Mouse (Mus musculus): ENCODE data around the gene Ap3m1. TPM values are rescaled to one million over a fixed set of nuclear protein-coding genes. Genes with fewer than 3 reads are reported as not detected.

Ap3m1 gene
- polyA plus RNA-seq, 1 experiment from 2014 or later, result 33.4 TPM

DNA sequence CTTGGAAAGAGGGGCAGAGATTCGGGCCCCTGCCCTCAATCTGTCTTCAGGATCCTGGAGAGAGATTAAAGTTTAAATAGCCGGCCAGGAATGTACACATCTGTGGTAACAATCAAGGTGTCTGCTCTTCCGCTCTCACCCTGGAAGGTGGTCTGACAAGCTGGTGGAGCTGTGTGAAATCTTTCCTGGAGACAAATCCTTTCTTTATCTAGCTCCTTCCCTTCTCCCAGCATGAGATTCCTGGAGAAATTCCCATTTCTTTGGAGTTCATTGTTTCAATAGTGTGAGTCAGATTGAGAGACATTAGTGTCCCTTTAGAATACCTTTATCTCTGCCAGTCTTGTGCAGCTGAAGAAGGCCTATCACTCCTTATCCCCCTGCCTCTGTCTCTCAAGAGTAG lies 36.4 kb upstream of the Ap3m1 start:
- peaks cover 7% of the 10 kb centered on the region for H3K36me3 ChIP-seq (ENCODE audit: control insufficient read depth, insufficient read depth)
- no peak overlapping the region for H3K4me3 ChIP-seq (ENCODE audit: low read depth, low read length)
- H3K9me3 ChIP-seq (replicated peaks; ENCODE audit: control insufficient read depth, low read length), result no peaks in the 10 kb centered on the region
- ATAC-seq (ENCODE audit: low read depth), result no peak
- H3K27me3 ChIP-seq (ENCODE audit: control insufficient read depth, insufficient read depth, low read depth, low read length), result no peaks in the 10 kb centered on the region
- WGBS (ENCODE audit: insufficient replicate concordance), result 54% methylated on average over 3 of the region's 3 CpGs
- no peak overlapping the region for H3K9ac ChIP-seq (ENCODE audit: low read depth, low read length)
- no peak overlapping the region for H3K27ac ChIP-seq (ENCODE audit: low read length)
- no peak overlapping the region for H3K4me2 ChIP-seq (ENCODE audit: low read depth, low read length)
- peaks cover 33% of the 10 kb centered on the region for H3K4me1 ChIP-seq (ENCODE audit: control insufficient read depth, low read depth, low read length)

DNA sequence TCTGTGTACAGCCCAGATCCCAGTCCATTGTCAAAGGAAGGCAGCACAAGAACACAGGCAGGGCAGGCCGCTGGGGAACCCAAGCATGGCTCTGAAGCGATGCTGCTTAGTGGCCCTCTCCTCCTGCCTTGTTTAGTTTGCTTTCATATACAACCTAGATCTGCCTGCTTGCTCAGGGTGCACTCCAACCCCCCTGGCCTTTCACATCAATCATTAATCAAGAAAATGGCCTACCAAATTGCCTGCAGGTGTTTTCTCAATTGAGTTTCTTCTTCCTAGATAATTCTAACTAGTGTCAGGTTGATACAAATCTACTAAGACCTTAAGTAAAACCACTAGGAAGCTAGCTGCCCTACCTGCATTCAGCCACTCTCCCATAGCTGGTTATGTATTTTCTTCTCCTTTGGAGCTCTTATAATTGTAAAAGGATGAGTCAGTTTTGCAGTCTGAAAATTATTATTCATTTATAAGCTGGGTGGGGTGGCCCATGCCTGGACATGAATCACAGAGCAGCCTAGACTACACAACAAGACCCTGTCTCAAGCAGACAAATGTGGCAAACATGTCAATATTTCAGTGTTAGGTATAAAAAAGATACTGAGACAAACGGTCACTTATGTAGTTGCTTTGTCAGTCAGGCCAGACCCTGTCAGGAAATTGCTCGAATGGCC lies 35.2 kb upstream of the Ap3m1 start:
- Histone ChIP-seq H3K4me2 (ENCODE audit: low read depth, low read length) (no peak overlapping the region), H3K27me3 (ENCODE audit: control insufficient read depth, insufficient read depth, low read depth, low read length) (no peaks in the 10 kb centered on the region), H3K4me3 (ENCODE audit: low read depth, low read length) (no peak overlapping the region), H3K4me1 (ENCODE audit: control insufficient read depth, low read depth, low read length) (peaks cover 33% of the 10 kb centered on the region), H3K9ac (ENCODE audit: low read depth, low read length) (no peak overlapping the region), H3K27ac (ENCODE audit: low read length) (no peak overlapping the region; the same call in 1 of the 2 replicates), H3K36me3 (ENCODE audit: control insufficient read depth, insufficient read depth) (peaks cover 5% of the 10 kb centered on the region), H3K9me3 (replicated peaks; ENCODE audit: control insufficient read depth, low read length) (no peaks in the 10 kb centered on the region)
- 61% methylated on average over 4 of the region's 4 CpGs for whole genome bisulfite sequencing (ENCODE audit: insufficient replicate concordance)
- ATAC-seq (ENCODE audit: low read depth), result peak; percentile 43; the same call in 1 of the 2 replicates

DNA sequence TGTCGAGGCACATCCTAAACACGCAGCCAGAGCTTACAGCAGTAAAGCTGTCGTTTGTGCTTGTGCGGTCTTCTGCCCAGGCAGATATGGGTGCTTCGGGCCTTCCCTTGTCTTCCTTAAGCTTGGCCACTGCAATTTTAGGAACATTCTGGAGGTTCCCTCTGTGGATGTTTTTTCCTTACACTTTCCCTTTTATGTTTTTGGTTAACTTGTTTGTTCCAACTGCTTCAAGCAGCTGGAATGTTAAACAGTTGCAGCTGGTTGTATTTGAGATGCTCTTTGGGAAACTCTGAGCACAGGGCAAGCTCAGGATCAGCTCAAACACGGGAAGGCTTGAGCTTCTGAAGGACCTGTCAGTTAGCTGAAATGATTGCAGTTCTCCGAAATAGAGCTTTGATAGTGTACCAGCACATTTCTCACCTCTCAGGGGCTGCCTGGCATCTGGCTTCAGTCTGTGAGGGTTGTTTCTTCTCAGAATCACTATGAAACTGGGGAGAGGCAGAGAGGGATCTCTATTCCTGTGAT lies 34.6 kb upstream of the Ap3m1 start:
- Histone ChIP-seq H3K4me3 (ENCODE audit: low read depth, low read length) (no peak overlapping the region), H3K36me3 (ENCODE audit: control insufficient read depth, insufficient read depth) (peaks cover under 1% of the 10 kb centered on the region; the same call in 1 of the 2 replicates), H3K9me3 (replicated peaks; ENCODE audit: control insufficient read depth, low read length) (no peaks in the 10 kb centered on the region), H3K4me2 (ENCODE audit: low read depth, low read length) (no peak overlapping the region), H3K4me1 (ENCODE audit: control insufficient read depth, low read depth, low read length) (peaks cover 33% of the 10 kb centered on the region), H3K9ac (ENCODE audit: low read depth, low read length) (no peak overlapping the region), H3K27me3 (ENCODE audit: control insufficient read depth, insufficient read depth, low read depth, low read length) (no peaks in the 10 kb centered on the region), H3K27ac (ENCODE audit: low read length) (peak overlapping the region; percentile 29; the same call in 1 of the 2 replicates)
- ATAC-seq (ENCODE audit: low read depth), result no peak
- 48% methylated on average over 7 of the region's 7 CpGs for WGBS (ENCODE audit: insufficient replicate concordance)

DNA sequence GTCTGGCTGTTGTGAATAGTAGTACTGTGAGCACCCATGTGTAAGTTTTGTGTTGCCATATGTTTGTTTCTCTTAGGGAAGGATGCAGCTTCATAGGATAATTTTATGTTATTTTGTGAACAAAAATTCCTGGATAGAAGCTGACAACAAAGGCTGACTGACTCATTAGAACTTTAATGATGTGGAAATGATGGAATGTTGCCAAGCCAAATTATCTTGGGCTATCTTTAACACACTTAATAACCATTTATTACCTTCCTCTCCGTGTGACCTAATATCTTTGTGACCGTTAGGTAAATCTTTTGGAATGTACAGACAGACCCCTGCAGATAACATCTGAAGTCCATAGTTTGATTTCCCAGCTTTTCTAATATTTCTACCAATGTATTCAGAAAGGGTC lies 33.8 kb upstream of the Ap3m1 start:
- Histone ChIP-seq H3K36me3 (ENCODE audit: control insufficient read depth, insufficient read depth) (no peaks in the 10 kb centered on the region), H3K27ac (ENCODE audit: low read length) (no peak overlapping the region), H3K9me3 (replicated peaks; ENCODE audit: control insufficient read depth, low read length) (no peaks in the 10 kb centered on the region), H3K4me3 (ENCODE audit: low read depth, low read length) (no peak overlapping the region), H3K9ac (ENCODE audit: low read depth, low read length) (no peak overlapping the region), H3K4me2 (ENCODE audit: low read depth, low read length) (no peak overlapping the region), H3K4me1 (ENCODE audit: control insufficient read depth, low read depth, low read length) (peaks cover 33% of the 10 kb centered on the region), H3K27me3 (ENCODE audit: control insufficient read depth, insufficient read depth, low read depth, low read length) (no peaks in the 10 kb centered on the region)
- no peak for ATAC-seq (ENCODE audit: low read depth)
- WGBS (ENCODE audit: insufficient replicate concordance), result 46% methylated on average over 2 of the region's 2 CpGs

DNA sequence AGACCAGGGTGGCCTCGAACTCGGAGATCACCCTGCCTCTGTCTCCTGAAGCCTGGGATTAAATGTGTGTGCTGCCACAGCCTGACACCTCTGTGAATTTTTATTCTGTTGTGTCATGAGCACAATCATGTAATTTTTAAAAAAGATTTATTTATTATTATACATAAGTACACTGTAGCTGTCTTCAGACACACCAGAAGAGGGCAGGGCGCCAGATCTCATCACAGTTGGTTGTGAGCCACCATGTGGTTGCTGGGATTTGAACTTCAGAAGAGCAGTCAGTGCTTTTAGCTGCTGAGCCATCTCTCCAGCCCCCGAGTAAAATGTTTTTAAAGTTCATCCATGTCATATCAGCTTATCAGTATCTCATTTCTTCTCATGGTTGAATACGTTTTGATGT lies 33.4 kb upstream of the Ap3m1 start:
- H3K27ac ChIP-seq (ENCODE audit: low read length), result no peak overlapping the region
- no peaks in the 10 kb centered on the region for H3K9me3 ChIP-seq (replicated peaks; ENCODE audit: control insufficient read depth, low read length)
- no peak for ATAC-seq (ENCODE audit: low read depth)
- H3K4me3 ChIP-seq (ENCODE audit: low read depth, low read length), result no peak overlapping the region
- no peak overlapping the region for H3K9ac ChIP-seq (ENCODE audit: low read depth, low read length)
- WGBS (ENCODE audit: insufficient replicate concordance), result 58% methylated on average over 5 of the region's 5 CpGs
- H3K4me2 ChIP-seq (ENCODE audit: low read depth, low read length), result no peak overlapping the region
- H3K27me3 ChIP-seq (ENCODE audit: control insufficient read depth, insufficient read depth, low read depth, low read length), result no peaks in the 10 kb centered on the region
- peaks cover 37% of the 10 kb centered on the region for H3K4me1 ChIP-seq (ENCODE audit: control insufficient read depth, low read depth, low read length)
- H3K36me3 ChIP-seq (ENCODE audit: control insufficient read depth, insufficient read depth), result no peaks in the 10 kb centered on the region

DNA sequence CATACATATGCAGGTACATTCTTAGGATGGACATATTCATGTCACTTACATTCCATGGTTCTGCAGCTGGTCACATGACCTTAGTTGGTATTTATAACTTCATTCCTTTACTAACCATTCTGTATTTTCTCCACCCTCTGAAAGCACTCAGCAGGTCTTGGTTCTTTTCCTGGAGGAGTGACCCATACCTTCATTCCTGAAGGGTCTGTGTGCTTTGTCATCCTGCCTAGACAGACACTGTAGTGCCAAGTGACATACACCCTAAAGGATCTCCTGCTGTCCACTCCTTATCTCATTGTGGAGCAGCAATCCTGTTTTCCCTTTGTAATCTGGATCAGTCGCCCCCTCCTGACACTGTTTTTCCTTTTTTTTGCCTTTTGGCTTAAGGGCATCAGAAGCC lies 30.5 kb upstream of the Ap3m1 start:
- ATAC-seq (ENCODE audit: low read depth), result no peak
- H3K9me3 ChIP-seq (replicated peaks; ENCODE audit: control insufficient read depth, low read length), result no peaks in the 10 kb centered on the region
- no peak overlapping the region for H3K4me3 ChIP-seq (ENCODE audit: low read depth, low read length)
- no peaks in the 10 kb centered on the region for H3K27me3 ChIP-seq (ENCODE audit: control insufficient read depth, insufficient read depth, low read depth, low read length)
- no peaks in the 10 kb centered on the region for H3K36me3 ChIP-seq (ENCODE audit: control insufficient read depth, insufficient read depth)
- WGBS (ENCODE audit: insufficient replicate concordance), result 33% methylated on average over 1 of the region's 1 CpGs
- no peak overlapping the region for H3K9ac ChIP-seq (ENCODE audit: low read depth, low read length)
- H3K27ac ChIP-seq (ENCODE audit: low read length), result no peak overlapping the region
- peaks cover 28% of the 10 kb centered on the region for H3K4me1 ChIP-seq (ENCODE audit: control insufficient read depth, low read depth, low read length)
- no peak overlapping the region for H3K4me2 ChIP-seq (ENCODE audit: low read depth, low read length)

DNA sequence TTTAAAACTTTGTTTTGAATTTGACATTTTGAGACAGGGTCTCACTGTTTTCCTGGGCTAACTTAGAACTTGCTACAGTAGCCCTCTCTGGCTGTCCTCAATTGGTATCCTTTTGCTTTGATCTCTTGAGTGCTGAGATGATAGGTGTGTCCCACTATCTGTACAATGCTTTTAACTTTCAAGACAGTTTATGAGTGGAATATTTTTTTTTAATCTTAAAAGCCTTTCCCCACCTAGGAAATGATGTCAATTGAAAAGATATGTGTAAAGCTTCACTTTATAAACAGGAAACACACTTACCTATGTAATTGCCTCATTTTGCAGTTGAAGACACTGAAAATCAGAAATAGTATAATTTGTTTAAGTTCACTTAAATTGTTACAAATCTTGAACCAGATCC lies 26.2 kb upstream of the Ap3m1 start:
- ATAC-seq (ENCODE audit: low read depth), result no peak
- Histone ChIP-seq H3K4me3 (ENCODE audit: low read depth, low read length) (no peak overlapping the region), H3K9ac (ENCODE audit: low read depth, low read length) (peak overlapping the region; percentile 41; the same call in 1 of the 2 replicates), H3K27ac (ENCODE audit: low read length) (peak overlapping the region; percentile 48; the same call in 1 of the 2 replicates), H3K9me3 (replicated peaks; ENCODE audit: control insufficient read depth, low read length) (no peaks in the 10 kb centered on the region), H3K36me3 (ENCODE audit: control insufficient read depth, insufficient read depth) (no peaks in the 10 kb centered on the region), H3K27me3 (ENCODE audit: control insufficient read depth, insufficient read depth, low read depth, low read length) (no peaks in the 10 kb centered on the region), H3K4me2 (ENCODE audit: low read depth, low read length) (peak overlapping the region; percentile 90; the same call in 1 of the 2 replicates), H3K4me1 (ENCODE audit: control insufficient read depth, low read depth, low read length) (peaks cover 41% of the 10 kb centered on the region)

DNA sequence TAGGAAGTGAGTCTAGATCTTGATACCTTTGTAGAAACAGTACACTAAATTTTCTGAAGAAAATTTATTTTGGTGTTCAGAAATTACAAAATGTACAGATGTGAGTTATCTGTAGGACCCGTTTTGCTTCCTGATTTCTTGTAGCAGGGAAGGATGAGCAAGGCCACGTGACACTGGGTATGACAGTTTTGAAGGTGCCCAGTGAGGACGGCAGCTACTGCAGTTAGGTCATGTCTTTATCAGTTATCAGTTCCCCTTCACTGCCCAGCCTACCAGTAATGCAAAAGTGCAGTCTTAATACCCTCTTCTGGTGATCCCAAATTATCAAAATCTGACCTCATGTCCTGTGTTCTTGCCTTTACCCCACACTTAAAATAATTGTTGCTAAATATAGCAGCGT lies 25.6 kb upstream of the Ap3m1 start:
- peaks cover 45% of the 10 kb centered on the region for H3K4me1 ChIP-seq (ENCODE audit: control insufficient read depth, low read depth, low read length)
- H3K27ac ChIP-seq (ENCODE audit: low read length), result peak overlapping the region; percentile 20; the same call in 1 of the 2 replicates
- peak overlapping the region; percentile 84 for H3K4me3 ChIP-seq (ENCODE audit: low read depth, low read length)
- no peaks in the 10 kb centered on the region for H3K9me3 ChIP-seq (replicated peaks; ENCODE audit: control insufficient read depth, low read length)
- peak overlapping the region; percentile 90 for H3K4me2 ChIP-seq (ENCODE audit: low read depth, low read length)
- no peaks in the 10 kb centered on the region for H3K27me3 ChIP-seq (ENCODE audit: control insufficient read depth, insufficient read depth, low read depth, low read length)
- H3K9ac ChIP-seq (ENCODE audit: low read depth, low read length), result peak overlapping the region; percentile 56; the same call in 1 of the 2 replicates
- ATAC-seq (ENCODE audit: low read depth), result no peak
- WGBS (ENCODE audit: insufficient replicate concordance), result 18% methylated on average over 4 of the region's 4 CpGs
- H3K36me3 ChIP-seq (ENCODE audit: control insufficient read depth, insufficient read depth), result no peaks in the 10 kb centered on the region

DNA sequence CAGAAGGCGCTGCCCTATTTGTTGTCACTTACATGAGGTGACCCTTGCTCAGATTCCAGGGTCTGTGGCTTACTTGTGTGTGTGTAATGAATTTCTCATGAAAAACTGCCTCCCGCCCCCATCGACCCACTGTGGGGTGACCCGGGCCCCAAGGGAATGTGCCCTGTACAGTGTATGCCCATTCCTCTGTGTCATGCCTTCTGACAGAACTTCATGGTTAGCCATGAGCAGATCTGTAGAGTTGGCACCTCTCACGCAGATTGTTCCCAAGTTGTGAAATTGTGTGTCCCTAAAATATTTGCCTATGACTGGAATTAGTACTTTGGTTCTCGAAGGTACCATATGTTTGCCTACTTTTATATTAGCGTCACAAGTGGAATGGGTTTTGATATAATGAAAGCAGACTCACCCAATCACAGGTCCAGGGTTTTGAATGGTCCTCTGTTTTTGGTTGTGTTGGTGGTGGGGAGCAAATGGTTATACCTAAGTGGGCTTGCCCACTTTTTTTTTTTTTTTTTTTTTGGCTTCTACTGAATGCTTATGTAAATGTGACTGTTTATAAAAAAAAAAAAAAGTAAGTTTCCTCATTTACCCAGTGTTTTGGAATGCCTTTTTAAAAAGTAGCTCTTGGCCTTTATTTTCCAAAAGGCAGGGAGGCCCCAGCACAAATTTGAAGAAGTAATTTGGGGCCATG lies 24.3 kb upstream of the Ap3m1 start:
- 26% methylated on average over 7 of the region's 7 CpGs for WGBS (ENCODE audit: insufficient replicate concordance)
- ATAC-seq (ENCODE audit: low read depth), result peak; percentile 12
- Histone ChIP-seq H3K4me2 (ENCODE audit: low read depth, low read length) (peak overlapping the region; percentile 90), H3K4me1 (ENCODE audit: control insufficient read depth, low read depth, low read length) (peaks cover 45% of the 10 kb centered on the region), H3K9me3 (replicated peaks; ENCODE audit: control insufficient read depth, low read length) (no peaks in the 10 kb centered on the region), H3K27me3 (ENCODE audit: control insufficient read depth, insufficient read depth, low read depth, low read length) (no peaks in the 10 kb centered on the region), H3K4me3 (ENCODE audit: low read depth, low read length) (peak overlapping the region; percentile 84), H3K27ac (ENCODE audit: low read length) (peak overlapping the region; percentile 92), H3K9ac (ENCODE audit: low read depth, low read length) (peak overlapping the region; percentile 88), H3K36me3 (ENCODE audit: control insufficient read depth, insufficient read depth) (no peaks in the 10 kb centered on the region)
